Mouse (Mus musculus) hindbrain, embryonic 15.5 days (tissue): ENCODE measurements around the gene Map3k4. TPM values are rescaled to one million over a fixed set of nuclear protein-coding genes. Genes with fewer than 3 reads are reported as not detected.

Experiments
- ATAC-seq: fragments of 200-750 bp; cut with Nextera tagmentation; 2 replicates; pipeline ENCODE4 v1.8.0; 2017; ENCODE audit warnings: low read depth, moderate number of reproducible peaks, moderate TSS enrichment; ENCODE audit not compliant: low FRiP score
- H3K27ac ChIP-seq: fragments of 300-500 bp; sonication (generic); replicated peaks from 2 replicates; pipeline ENCODE4 v1.5.1; 2015; ENCODE audit warnings: mild to moderate bottlenecking, inconsistent platforms
- H3K27me3 ChIP-seq: fragments of 300-500 bp; sonication (generic); 2 replicates; pipeline ENCODE4 v1.6.1; 2015; ENCODE audit warnings: control low read depth, inconsistent platforms
- H3K36me3 ChIP-seq: fragments of 300-500 bp; sonication (generic); 2 replicates; pipeline ENCODE4 v1.6.1; 2015; ENCODE audit warnings: control low read depth, inconsistent platforms
- H3K4me1 ChIP-seq: fragments of 300-500 bp; sonication (generic); replicated peaks from 2 replicates; pipeline ENCODE4 v1.6.1; 2015; ENCODE audit warnings: control low read depth, inconsistent platforms
- H3K4me2 ChIP-seq: fragments of 300-500 bp; sonication (generic); 2 replicates; pipeline ENCODE4 v1.6.1; 2015; ENCODE audit warnings: moderate library complexity, mild to moderate bottlenecking, inconsistent platforms
- H3K4me3 ChIP-seq: fragments of 300-500 bp; sonication (generic); 2 replicates; pipeline ENCODE4 v1.5.1; 2015; ENCODE audit warnings: mild to moderate bottlenecking, inconsistent platforms
- H3K9ac ChIP-seq: fragments of 300-500 bp; sonication (generic); 2 replicates; pipeline ENCODE4 v1.6.1; 2015; ENCODE audit warnings: inconsistent platforms
- H3K9me3 ChIP-seq: fragments of 300-500 bp; sonication (generic); 2 replicates; pipeline ENCODE4 v1.6.1; 2016; ENCODE audit warnings: control low read depth, inconsistent platforms
- WGBS: fragments of 180-500 bp; shearing (Covaris S2); methylation state at CpG from one replicate; pipeline ENCODE4 v1.1.7; 2015; 5-methylcytosine and 5-hydroxymethylcytosine counted together
- polyA plus RNA-seq: library from polyadenylated mRNA; unstranded; fragments of >200 nt; fragmentation: Nextera tagmentation; extraction: Ambion mirVana; gene quantifications from 2 replicates; pipeline ENCODE4 v1.2.1, GENCODE M21; 2015

Gene Map3k4
- polyA plus RNA-seq, 1 experiment from 2014 or later: 41.4 TPM

DNA sequence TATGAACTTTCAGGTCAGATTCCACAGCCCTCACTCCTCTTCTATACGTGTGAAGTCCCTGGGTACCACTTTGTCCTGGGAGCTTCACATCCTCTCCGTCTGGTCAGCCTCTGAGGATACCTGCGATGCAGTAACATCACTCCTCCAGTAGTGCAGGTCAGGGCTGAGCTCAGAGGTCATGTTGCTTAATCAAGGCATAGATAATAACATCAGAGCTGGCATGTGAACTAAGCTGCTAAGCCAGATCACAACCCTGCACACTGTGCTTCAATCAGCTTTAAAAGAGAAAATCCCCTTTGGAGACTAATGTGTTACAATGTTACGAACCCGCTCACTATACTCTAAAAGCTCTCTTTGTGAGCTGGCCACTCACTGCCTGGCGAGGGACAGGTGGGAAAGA is 16.5 kb upstream of the Map3k4 start:
- H3K36me3 ChIP-seq: no peaks in the 10 kb centered on the region
- 67% methylated on average over 6 of the region's 6 CpGs for WGBS
- no peak for ATAC-seq
- H3K27me3 ChIP-seq: no peaks in the 10 kb centered on the region
- no peaks in the 10 kb centered on the region for H3K9me3 ChIP-seq
- H3K4me3 ChIP-seq: no peak overlapping the region
- no peak overlapping the region for H3K9ac ChIP-seq
- no peaks in the 10 kb centered on the region for H3K4me1 ChIP-seq
- H3K4me2 ChIP-seq: no peak overlapping the region
- H3K27ac ChIP-seq: no peak overlapping the region

DNA sequence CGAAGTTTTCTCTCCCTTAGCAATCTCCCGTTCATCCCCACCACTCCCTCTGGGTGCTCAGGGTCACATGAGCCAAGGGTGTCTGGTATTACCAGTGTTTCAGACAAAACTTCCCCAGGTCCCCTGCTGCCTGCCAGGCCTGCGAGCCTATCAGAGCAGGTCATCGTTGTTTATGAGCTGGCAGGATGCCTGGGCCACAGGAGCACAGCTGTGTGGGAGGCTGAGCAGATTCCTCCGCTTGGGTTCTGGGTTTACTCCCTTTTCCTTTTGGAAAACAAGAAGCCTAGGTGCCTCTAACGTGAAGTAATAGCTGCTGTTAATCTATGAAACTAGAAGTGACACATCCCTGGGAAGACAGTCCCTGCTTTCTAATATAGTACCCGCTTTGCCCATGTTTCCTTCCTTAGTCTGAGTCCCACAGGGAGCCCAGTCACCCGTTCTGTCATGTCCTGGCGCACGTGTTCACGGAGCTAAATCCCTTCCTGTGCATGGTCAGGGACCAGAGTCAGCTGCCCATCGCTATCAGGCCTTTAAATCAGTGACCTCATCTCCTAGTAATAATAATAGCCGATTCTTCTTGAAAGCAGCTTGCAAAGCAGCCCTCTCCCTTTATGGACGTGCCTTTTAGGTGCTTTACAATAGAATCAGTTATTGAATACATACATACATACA is 9.4 kb upstream of the Map3k4 start:
- Histone ChIP-seq H3K4me2 (no peak overlapping the region), H3K27ac (peak overlapping the region; percentile 26; the same call in 1 of the 2 replicates), H3K27me3 (no peaks in the 10 kb centered on the region), H3K9ac (no peak overlapping the region), H3K36me3 (no peaks in the 10 kb centered on the region), H3K4me1 (peaks cover 9% of the 10 kb centered on the region), H3K4me3 (no peak overlapping the region), H3K9me3 (no peaks in the 10 kb centered on the region)
- peak; percentile 61; the same call in 1 of the 2 replicates for ATAC-seq
- 33% methylated on average over 14 of the region's 14 CpGs for WGBS

DNA sequence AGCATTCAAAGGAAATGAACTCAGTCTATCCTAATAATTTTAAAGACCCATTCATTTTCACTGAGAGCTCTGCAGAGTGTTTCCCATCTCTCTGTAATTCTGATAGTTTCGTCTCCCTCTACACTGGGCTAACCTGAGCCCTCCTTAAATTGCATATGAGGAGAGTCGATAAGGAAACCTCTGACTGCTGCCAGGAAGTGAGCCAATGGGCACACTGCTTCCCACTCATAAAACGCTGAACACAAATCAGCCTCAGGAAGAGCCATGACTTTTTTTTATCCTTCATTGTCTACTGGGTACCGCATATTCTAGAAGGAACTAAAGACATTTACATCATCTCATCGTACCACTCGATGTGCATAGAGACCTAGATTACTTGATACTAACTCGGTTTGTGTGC is 1.2 kb upstream of the Map3k4 start:
- Histone ChIP-seq H3K4me3 (peak overlapping the region; percentile 100), H3K27ac (no peak overlapping the region; the same call in 1 of the 2 replicates), H3K9me3 (no peaks in the 10 kb centered on the region), H3K36me3 (no peaks in the 10 kb centered on the region), H3K4me1 (peaks cover 38% of the 10 kb centered on the region), H3K27me3 (no peaks in the 10 kb centered on the region), H3K4me2 (peak overlapping the region; percentile 76), H3K9ac (0 out of 2 replicates have a peak overlapping the region, but pooled peaks have one; percentile 16)
- ATAC-seq: no peak
- WGBS: 86% methylated on average over 7 of the region's 7 CpGs

DNA sequence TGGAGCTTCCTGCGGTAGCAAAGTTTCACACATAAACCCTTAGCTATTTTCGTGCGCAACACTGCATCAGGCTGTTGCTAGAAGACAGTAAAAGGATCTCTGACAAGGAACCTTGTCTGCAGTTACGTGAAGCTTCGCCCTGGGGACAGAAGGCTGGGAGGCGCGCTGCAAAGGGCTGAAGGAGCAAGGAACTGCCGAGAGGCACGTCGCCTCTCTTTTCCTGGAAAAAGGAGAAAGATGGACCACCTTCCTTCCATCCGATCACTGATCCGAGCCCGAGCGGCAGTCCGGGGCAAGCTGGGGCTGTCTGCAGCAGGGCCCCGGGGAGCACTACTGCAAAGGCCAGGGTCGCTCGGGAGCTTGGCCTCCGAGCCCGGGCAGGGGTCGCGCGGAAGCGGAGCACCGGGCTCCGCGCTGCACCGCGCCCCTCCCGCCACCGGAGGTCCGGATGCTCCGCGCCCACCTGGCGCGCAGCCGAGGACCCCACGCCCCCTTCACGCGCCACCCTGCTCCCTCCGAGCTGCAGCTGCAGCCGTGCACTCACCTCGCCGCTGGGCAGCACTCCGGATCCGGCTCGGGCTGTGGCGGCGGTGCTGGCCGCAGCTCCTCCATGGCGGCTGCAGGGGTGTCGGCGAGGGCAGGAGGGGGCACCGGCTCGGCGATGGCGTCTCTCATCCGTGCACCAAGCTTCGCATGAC is 493 bp downstream of the Map3k4 start:
- ATAC-seq: peak; percentile 85
- under 1% methylated on average over 59 of the region's 59 CpGs for WGBS
- Histone ChIP-seq H3K4me3 (peak overlapping the region; percentile 100), H3K9me3 (no peaks in the 10 kb centered on the region), H3K9ac (peak overlapping the region; percentile 99), H3K27ac (peak overlapping the region; percentile 100), H3K36me3 (no peaks in the 10 kb centered on the region), H3K4me1 (peaks cover 45% of the 10 kb centered on the region), H3K4me2 (peak overlapping the region; percentile 76), H3K27me3 (no peaks in the 10 kb centered on the region)

GRCm38 (mm10) chr17:12317607-12317953 is 1.0 kb downstream of the Map3k4 start:
- Histone ChIP-seq H3K4me1 (peaks cover 45% of the 10 kb centered on the region), H3K9me3 (no peaks in the 10 kb centered on the region), H3K27ac (peak overlapping the region; percentile 100), H3K27me3 (no peaks in the 10 kb centered on the region), H3K36me3 (no peaks in the 10 kb centered on the region), H3K4me2 (peak overlapping the region; percentile 76), H3K9ac (peak overlapping the region; percentile 99), H3K4me3 (peak overlapping the region; percentile 100)
- 5% methylated on average over 7 of the region's 7 CpGs for whole genome bisulfite sequencing
- no peak for ATAC-seq

GRCm38 (mm10) chr17:12316251-12316650 is 2.3 kb downstream of the Map3k4 start:
- Histone ChIP-seq H3K27me3 (no peaks in the 10 kb centered on the region), H3K9me3 (no peaks in the 10 kb centered on the region), H3K4me2 (peak overlapping the region; percentile 39), H3K9ac (no peak overlapping the region), H3K36me3 (no peaks in the 10 kb centered on the region), H3K27ac (no peak overlapping the region), H3K4me1 (peaks cover 45% of the 10 kb centered on the region), H3K4me3 (peak overlapping the region; percentile 7; the same call in 1 of the 2 replicates)
- 83% methylated on average over 13 of the region's 13 CpGs for WGBS
- no peak for ATAC-seq

DNA sequence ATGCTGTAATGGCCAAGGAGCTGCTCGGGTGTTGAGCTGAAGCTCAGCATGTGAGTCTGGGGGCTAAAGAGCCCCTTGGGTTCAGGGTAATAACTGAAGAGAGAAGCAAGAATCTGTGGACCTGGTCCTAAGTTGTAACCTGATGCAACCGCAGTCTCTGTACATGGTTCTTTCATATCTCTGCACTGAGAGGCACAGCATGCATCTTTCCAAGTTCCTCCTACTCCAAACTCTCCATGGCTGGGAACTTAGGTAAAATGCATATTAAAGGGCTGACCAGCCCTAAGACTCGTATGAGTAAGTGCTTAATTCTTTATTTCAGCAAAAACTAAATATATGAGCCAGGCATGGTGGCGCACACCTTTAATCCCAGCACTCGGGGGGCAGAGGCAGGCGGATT is 6.3 kb downstream of the Map3k4 start:
- Histone ChIP-seq H3K4me3 (no peak overlapping the region), H3K9ac (no peak overlapping the region), H3K36me3 (no peaks in the 10 kb centered on the region), H3K4me1 (peaks cover 31% of the 10 kb centered on the region), H3K27ac (no peak overlapping the region), H3K4me2 (no peak overlapping the region), H3K9me3 (no peaks in the 10 kb centered on the region), H3K27me3 (no peaks in the 10 kb centered on the region)
- no peak for ATAC-seq
- 95% methylated on average over 6 of the region's 6 CpGs for WGBS

DNA sequence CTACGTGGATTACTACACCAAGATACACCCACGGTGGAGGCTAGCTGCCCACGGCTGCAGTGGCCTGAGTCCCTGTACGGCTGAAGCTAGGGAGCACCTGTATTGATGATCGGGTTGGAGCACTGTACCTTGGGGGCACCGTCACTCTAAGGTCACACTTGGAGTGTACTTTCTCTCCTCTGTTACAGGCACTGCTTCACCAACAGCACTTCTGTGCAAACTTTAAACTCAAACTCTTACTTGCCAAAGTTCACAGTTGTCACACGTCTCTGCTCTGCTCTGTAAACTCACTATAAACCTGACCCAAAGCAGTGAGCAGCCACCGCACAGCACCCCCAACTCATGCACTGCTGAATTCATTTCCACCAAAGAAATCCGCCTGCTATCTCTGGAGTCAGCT is 9.1 kb downstream of the Map3k4 start:
- H3K4me3 ChIP-seq: no peak overlapping the region
- ATAC-seq: no peak
- no peak overlapping the region for H3K4me2 ChIP-seq
- no peaks in the 10 kb centered on the region for H3K36me3 ChIP-seq
- no peak overlapping the region for H3K9ac ChIP-seq
- H3K9me3 ChIP-seq: no peaks in the 10 kb centered on the region
- H3K27me3 ChIP-seq: no peaks in the 10 kb centered on the region
- WGBS: 94% methylated on average over 9 of the region's 9 CpGs
- H3K4me1 ChIP-seq: peaks cover 11% of the 10 kb centered on the region
- H3K27ac ChIP-seq: no peak overlapping the region

- H3K27ac ChIP-seq: no peak overlapping the region
- H3K4me3 ChIP-seq: no peak overlapping the region
- H3K9me3 ChIP-seq: no peaks in the 10 kb centered on the region
- no peak overlapping the region for H3K4me2 ChIP-seq
- 73% methylated on average over 8 of the region's 8 CpGs for WGBS
- H3K9ac ChIP-seq: no peak overlapping the region
- H3K27me3 ChIP-seq: no peaks in the 10 kb centered on the region
- ATAC-seq: no peak
- H3K4me1 ChIP-seq: peaks cover 7% of the 10 kb centered on the region; the same call in 1 of the 2 replicates
- no peaks in the 10 kb centered on the region for H3K36me3 ChIP-seq
These were observed 9.5 kb downstream of the Map3k4 start for GRCm38 (mm10) chr17:12309059-12309458.

GRCm38 (mm10) chr17:12307251-12308135 is 11.1 kb downstream of the Map3k4 start:
- no peak for ATAC-seq
- Histone ChIP-seq H3K4me2 (no peak overlapping the region), H3K27me3 (no peaks in the 10 kb centered on the region)

GRCm38 (mm10) chr17:12304658-12305057 is 13.9 kb downstream of the Map3k4 start:
- ATAC-seq: no peak
- no peaks in the 10 kb centered on the region for H3K27me3 ChIP-seq
- no peak overlapping the region for H3K4me3 ChIP-seq
- H3K9ac ChIP-seq: no peak overlapping the region
- H3K4me1 ChIP-seq: peaks cover 31% of the 10 kb centered on the region
- H3K27ac ChIP-seq: no peak overlapping the region
- H3K9me3 ChIP-seq: no peaks in the 10 kb centered on the region
- H3K4me2 ChIP-seq: no peak overlapping the region
- no peaks in the 10 kb centered on the region for H3K36me3 ChIP-seq
- WGBS: 95% methylated on average over 6 of the region's 6 CpGs

More at GRCm38 (mm10) chr17:12307251-12308135, 11.1 kb downstream of the Map3k4 start:
- Histone ChIP-seq H3K4me3 (no peak overlapping the region), H3K9ac (no peak overlapping the region), H3K36me3 (no peaks in the 10 kb centered on the region), H3K4me1 (peaks cover 5% of the 10 kb centered on the region; the same call in 1 of the 2 replicates), H3K9me3 (no peaks in the 10 kb centered on the region), H3K27ac (no peak overlapping the region)
- WGBS: 77% methylated on average over 20 of the region's 20 CpGs
